Mouse (Mus musculus): Measurements from ENCODE around the gene Josd2.

DNA sequence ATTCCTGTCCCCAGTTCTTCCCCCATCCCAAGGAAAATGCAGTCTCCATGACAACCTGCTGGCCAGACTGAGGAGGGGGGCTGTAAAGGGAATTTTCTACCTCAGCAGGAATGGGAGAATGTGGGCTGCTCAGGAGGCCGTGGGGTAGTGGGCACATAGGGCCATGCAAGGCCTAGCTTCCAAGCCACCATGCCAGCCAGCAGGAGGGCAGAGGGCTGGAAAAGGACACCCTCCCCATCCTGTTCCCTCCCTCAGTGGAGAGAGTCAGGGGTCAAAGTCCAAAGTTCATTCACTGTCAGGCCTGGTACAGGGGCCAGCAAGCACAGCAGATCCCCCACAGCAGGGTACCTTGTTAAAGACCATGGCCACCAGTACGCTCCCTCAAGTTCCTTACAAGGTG, 2.7 kb upstream of the Josd2 start, which contains the start of gene Aspdh:
- TF ChIP-seq POLR2A (IDR thresholded peaks at IDR 0.05; ENCODE audit: extremely low read depth, insufficient read depth, low read length): peak; percentile 82; the same call in 1 of the 2 replicates
- 0 out of 2 replicates have a peak, but pooled peaks have one; percentile 18 for TF ChIP-seq CTCF (IDR thresholded peaks at IDR 0.05; ENCODE audit: low read depth, low read length)
